Mouse (Mus musculus): ENCODE measurements around the gene Foxa3. TPM values are rescaled to one million over a fixed set of nuclear protein-coding genes. Genes with fewer than 3 reads are reported as not detected.
A peak's percentile ranks its signal among the peaks of the same experiment; 100 is the strongest.

Foxa3 gene
- total and polyA plus RNA-seq, 2 experiments: 31.2 to 54.1 TPM

GRCm38 (mm10) chr7:19024581-19025255, 1.4 kb upstream of the Foxa3 start:
- TF ChIP-seq CTCF (IDR thresholded peaks at IDR 0.05; ENCODE audit: low read depth, low read length) (no peak), POLR2A (IDR thresholded peaks at IDR 0.05; ENCODE audit: extremely low read depth, insufficient read depth, low read length) (no peak)

GRCm38 (mm10) chr7:19024096-19024506, 763 bp upstream of the Foxa3 start, which contains the start of gene Sympk:
Sympk (plus strand) TSS chr7:19024377.
- H3K4me3 ChIP-seq (ENCODE audit: insufficient read depth, low read depth, low read length): peak within 1 kb of the TSS; percentile 99
- peaks cover 8% of the 10 kb centered on the region; the same call in 1 of the 2 replicates for H3K4me1 ChIP-seq (ENCODE audit: control insufficient read depth, insufficient read depth, low read length)
- no peak for TF ChIP-seq CTCF (IDR thresholded peaks at IDR 0.05; ENCODE audit: low read depth, low read length)
- 0 out of 2 replicates have a peak, but pooled peaks have one; percentile 33 for TF ChIP-seq POLR2A (IDR thresholded peaks at IDR 0.05; ENCODE audit: extremely low read depth, insufficient read depth, low read length)
- H3K27me3 ChIP-seq (ENCODE audit: control insufficient read depth, insufficient read depth, low read length): no peaks in the 10 kb centered on the region
- WGBS: 1% methylated on average over 45 of the region's 50 CpGs
- H3K36me3 ChIP-seq (ENCODE audit: control insufficient read depth, insufficient read depth, low read length): no peaks in the 10 kb centered on the region
- peak; percentile 82 for DNase-seq (ENCODE audit: extremely low read depth, low read depth, low spot score)
- peaks cover 25% of the 10 kb centered on the region; the same call in 1 of the 2 replicates for H3K79me2 ChIP-seq (ENCODE audit: control insufficient read depth, insufficient read depth, low read length)
- peak within 1 kb of the TSS; percentile 99 for H3K9ac ChIP-seq (ENCODE audit: low read depth, low read length)
- peak within 1 kb of the TSS; percentile 93 for H3K27ac ChIP-seq (replicated peaks; ENCODE audit: insufficient read depth, low read depth, low read length)

More at GRCm38 (mm10) chr7:19024581-19025255, 1.4 kb upstream of the Foxa3 start:
- peak overlapping the region; percentile 95 for H3K4me3 ChIP-seq (ENCODE audit: insufficient read depth, low read depth, low read length)
- peak overlapping the region; percentile 95 for H3K9ac ChIP-seq (ENCODE audit: low read depth, low read length)
- peaks cover 25% of the 10 kb centered on the region; the same call in 1 of the 2 replicates for H3K79me2 ChIP-seq (ENCODE audit: control insufficient read depth, insufficient read depth, low read length)
- H3K36me3 ChIP-seq (ENCODE audit: control insufficient read depth, insufficient read depth, low read length): peaks cover 2% of the 10 kb centered on the region; the same call in 1 of the 2 replicates
- peaks cover 4% of the 10 kb centered on the region; the same call in 1 of the 2 replicates for H3K4me1 ChIP-seq (ENCODE audit: control insufficient read depth, insufficient read depth, low read length)
- WGBS: under 1% methylated on average over 32 of the region's 36 CpGs
- H3K27ac ChIP-seq (replicated peaks; ENCODE audit: insufficient read depth, low read depth, low read length): peak overlapping the region; percentile 28; the same call in 1 of the 2 replicates
- no peak for DNase-seq (ENCODE audit: extremely low read depth, low read depth, low spot score)
- no peaks in the 10 kb centered on the region for H3K27me3 ChIP-seq (ENCODE audit: control insufficient read depth, insufficient read depth, low read length)

DNA sequence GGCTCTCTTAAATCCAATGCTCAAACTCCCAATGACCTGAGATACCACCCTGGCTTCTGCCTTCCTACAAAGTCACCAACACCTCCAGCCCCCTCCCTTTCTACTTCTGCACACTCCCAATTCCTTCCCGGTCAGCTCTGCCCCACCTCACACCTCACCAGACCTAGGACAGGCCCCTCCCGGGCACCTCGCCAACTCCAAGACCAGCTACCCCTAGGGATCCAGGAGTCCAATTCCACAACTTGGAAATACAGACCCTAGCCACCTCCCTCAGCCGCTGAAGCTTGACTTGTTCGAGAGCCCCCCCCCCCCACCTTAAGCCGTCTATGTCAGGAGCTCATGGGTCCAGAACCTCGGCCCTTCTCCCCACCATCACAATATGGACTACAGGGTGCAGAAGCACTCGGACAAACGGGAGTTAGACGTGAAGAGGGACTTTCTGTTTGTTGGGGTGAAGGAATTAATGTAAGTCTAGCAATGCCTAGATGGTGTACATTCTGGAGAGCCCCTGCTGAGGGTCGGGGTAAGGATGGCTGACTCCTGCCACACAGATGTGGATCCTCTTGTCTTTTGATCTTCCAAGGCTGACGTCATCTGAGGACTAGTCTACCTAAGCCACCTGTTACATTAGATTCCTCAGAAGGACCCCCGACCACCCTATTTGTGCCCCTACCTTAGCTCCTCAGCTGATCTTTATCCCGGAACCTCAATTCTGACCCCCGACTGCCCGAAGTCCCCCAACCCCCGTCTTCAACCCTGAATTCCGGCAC, 964 bp downstream of the Foxa3 start:
- Histone ChIP-seq H3K27ac (replicated peaks; ENCODE audit: insufficient read depth, low read depth, low read length) (peak overlapping the region; percentile 93), H3K27me3 (ENCODE audit: control insufficient read depth, insufficient read depth, low read length) (no peaks in the 10 kb centered on the region), H3K79me2 (ENCODE audit: control insufficient read depth, insufficient read depth, low read length) (peaks cover 25% of the 10 kb centered on the region; the same call in 1 of the 2 replicates), H3K36me3 (ENCODE audit: control insufficient read depth, insufficient read depth, low read length) (no peaks in the 10 kb centered on the region), H3K4me1 (ENCODE audit: control insufficient read depth, insufficient read depth, low read length) (peaks cover 16% of the 10 kb centered on the region), H3K4me3 (ENCODE audit: insufficient read depth, low read depth, low read length) (peak overlapping the region; percentile 99), H3K9ac (ENCODE audit: low read depth, low read length) (peak overlapping the region; percentile 99)
- peak; percentile 61 for DNase-seq (ENCODE audit: extremely low read depth, low read depth, low spot score)
- TF ChIP-seq POLR2A (IDR thresholded peaks at IDR 0.05; ENCODE audit: extremely low read depth, insufficient read depth, low read length) (no peak), CTCF (IDR thresholded peaks at IDR 0.05; ENCODE audit: low read depth, low read length) (no peak)
- WGBS: 18% methylated on average over 18 of the region's 18 CpGs

DNA sequence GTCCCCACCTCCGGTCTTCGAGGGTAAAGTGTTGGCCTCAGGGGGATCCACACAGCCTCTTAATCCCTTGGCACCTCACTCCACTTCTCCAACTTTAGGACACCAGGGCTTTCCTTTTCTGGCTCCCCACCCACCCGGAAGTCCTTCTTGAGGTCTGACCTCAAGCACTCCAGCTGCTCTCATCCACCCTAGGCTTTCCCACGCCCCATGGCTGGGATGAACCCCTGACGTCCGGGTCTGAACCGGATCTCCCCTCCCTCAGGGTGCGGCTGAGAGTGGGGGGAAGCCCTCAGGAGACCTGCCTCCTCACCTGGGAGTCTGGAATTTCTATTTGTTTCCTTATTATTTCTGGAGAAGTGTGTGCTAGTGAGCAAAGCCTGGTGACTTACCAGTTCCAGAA, 2.3 kb downstream of the Foxa3 start:
- H3K9ac ChIP-seq (ENCODE audit: low read depth, low read length): peak overlapping the region; percentile 67
- no peak for DNase-seq (ENCODE audit: extremely low read depth, low read depth, low spot score)
- TF ChIP-seq CTCF (IDR thresholded peaks at IDR 0.05; ENCODE audit: low read depth, low read length) (no peak), POLR2A (IDR thresholded peaks at IDR 0.05; ENCODE audit: extremely low read depth, insufficient read depth, low read length) (no peak)
- H3K79me2 ChIP-seq (ENCODE audit: control insufficient read depth, insufficient read depth, low read length): peaks cover 23% of the 10 kb centered on the region; the same call in 1 of the 2 replicates
- peaks cover 22% of the 10 kb centered on the region for H3K4me1 ChIP-seq (ENCODE audit: control insufficient read depth, insufficient read depth, low read length)
- no peaks in the 10 kb centered on the region for H3K36me3 ChIP-seq (ENCODE audit: control insufficient read depth, insufficient read depth, low read length)
- peak overlapping the region; percentile 93 for H3K27ac ChIP-seq (replicated peaks; ENCODE audit: insufficient read depth, low read depth, low read length)
- 7% methylated on average over 8 of the region's 8 CpGs for WGBS
- peak overlapping the region; percentile 46 for H3K4me3 ChIP-seq (ENCODE audit: insufficient read depth, low read depth, low read length)
- H3K27me3 ChIP-seq (ENCODE audit: control insufficient read depth, insufficient read depth, low read length): no peaks in the 10 kb centered on the region

- no peak for TF ChIP-seq CTCF (IDR thresholded peaks at IDR 0.05; ENCODE audit: low read depth, low read length)
- no peak for TF ChIP-seq POLR2A (IDR thresholded peaks at IDR 0.05; ENCODE audit: extremely low read depth, insufficient read depth, low read length)
- H3K9ac ChIP-seq (ENCODE audit: low read depth, low read length): peak overlapping the region; percentile 32; the same call in 1 of the 2 replicates
- H3K4me3 ChIP-seq (ENCODE audit: insufficient read depth, low read depth, low read length): no peak overlapping the region
- 16% methylated on average over 7 of the region's 7 CpGs for WGBS
- peaks cover 12% of the 10 kb centered on the region; the same call in 1 of the 2 replicates for H3K36me3 ChIP-seq (ENCODE audit: control insufficient read depth, insufficient read depth, low read length)
- H3K27ac ChIP-seq (replicated peaks; ENCODE audit: insufficient read depth, low read depth, low read length): peak overlapping the region; percentile 97
- peak; percentile 59 for DNase-seq (ENCODE audit: extremely low read depth, low read depth, low spot score)
- H3K27me3 ChIP-seq (ENCODE audit: control insufficient read depth, insufficient read depth, low read length): no peaks in the 10 kb centered on the region
- peaks cover 14% of the 10 kb centered on the region; the same call in 1 of the 2 replicates for H3K79me2 ChIP-seq (ENCODE audit: control insufficient read depth, insufficient read depth, low read length)
- H3K4me1 ChIP-seq (ENCODE audit: control insufficient read depth, insufficient read depth, low read length): peaks cover 45% of the 10 kb centered on the region
These were observed 5.4 kb downstream of the Foxa3 start for GRCm38 (mm10) chr7:19017909-19018308.
